Mouse (Mus musculus) cerebellum, postnatal 36 days (tissue): ENCODE measurements around the gene H2-K1.
A peak's percentile ranks its signal among the peaks of the same experiment; 100 is the strongest.

Experiments used
- DNase-seq, 2 experiments: peaks; one replicate each; pipeline ENCODE4 v3.0.0; 2021 to 2022; ENCODE audit warnings: mixed read lengths in 2 of 2

The H2-K1 gene

DNA sequence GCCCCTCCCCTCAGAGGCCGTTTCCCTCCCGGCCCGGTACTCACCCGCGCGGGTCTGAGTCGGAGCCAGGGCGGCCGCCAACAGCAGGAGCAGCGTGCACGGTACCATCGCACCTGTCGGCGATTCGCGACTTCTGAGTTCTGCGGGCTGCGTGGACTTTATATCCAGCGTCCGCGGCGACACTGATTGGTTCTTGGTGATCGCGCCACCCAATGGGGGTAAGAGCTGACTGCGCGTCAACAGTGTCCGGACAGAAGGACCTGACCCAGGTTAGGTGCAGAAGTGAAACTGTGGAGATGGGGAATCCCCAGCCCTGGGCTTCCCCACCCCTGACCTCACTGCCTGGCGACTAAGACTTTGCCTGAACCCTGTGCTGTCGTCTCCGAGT is at the start of gene H2-K1:
Gene H2-K1, minus strand, starts transcription at position 198 of the 388 bp plus-strand sequence.
- DNase-seq, result peak; percentile 50 to 60

DNA sequence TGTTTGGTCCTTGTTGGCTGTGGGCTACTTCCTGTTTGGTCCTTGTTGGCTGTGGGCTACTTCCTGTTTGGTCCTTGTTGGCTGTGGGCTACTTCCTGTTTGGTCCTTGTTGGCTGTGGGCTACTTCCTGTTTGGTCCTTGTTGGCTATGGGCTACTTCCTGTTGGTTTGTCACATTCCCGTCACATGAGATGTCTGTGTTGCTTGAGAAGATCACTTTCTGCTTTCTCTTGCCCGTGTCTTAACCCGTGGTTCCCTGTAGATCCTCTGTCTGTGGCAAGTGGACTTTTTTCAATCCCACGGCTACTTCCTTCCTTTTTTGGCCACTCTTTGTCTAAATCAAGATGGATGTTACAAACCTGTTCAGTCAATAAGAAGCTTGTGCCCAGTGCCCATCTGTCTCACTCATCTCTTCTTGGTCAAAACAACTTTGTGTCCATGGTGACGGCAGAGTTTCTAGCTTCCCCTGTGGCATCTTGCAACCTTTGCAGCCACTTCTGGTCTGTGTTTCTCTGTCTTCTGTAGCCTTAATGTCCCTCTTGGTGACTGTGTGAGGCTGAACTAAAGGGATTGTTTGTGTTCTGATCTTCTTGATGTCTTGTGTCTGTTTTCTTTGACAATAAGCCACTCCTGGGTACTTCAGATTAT is 47.4 kb upstream of the H2-K1 start:
- DNase-seq, result no peak

DNA sequence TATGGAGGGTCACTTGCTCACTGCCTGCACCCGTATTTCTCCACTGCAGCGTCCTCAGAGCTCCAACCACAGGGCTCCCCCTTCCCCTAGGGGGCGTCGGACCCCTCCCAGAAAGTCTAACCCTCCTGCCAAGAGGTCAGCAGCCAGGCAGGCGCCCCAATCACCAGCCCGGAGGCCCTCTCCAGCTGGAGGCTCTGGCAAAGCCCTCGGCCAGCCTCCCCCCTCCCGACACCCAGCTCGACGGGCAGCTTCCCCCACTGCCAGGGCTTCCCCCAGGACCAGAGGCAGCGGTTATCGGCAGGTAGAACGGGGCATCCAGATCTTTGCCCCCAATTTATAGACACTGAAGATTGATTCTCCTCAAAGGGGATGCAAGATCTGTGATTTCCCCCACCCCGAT is 45.8 kb upstream of the H2-K1 start:
- DNase-seq, result no peak

DNA sequence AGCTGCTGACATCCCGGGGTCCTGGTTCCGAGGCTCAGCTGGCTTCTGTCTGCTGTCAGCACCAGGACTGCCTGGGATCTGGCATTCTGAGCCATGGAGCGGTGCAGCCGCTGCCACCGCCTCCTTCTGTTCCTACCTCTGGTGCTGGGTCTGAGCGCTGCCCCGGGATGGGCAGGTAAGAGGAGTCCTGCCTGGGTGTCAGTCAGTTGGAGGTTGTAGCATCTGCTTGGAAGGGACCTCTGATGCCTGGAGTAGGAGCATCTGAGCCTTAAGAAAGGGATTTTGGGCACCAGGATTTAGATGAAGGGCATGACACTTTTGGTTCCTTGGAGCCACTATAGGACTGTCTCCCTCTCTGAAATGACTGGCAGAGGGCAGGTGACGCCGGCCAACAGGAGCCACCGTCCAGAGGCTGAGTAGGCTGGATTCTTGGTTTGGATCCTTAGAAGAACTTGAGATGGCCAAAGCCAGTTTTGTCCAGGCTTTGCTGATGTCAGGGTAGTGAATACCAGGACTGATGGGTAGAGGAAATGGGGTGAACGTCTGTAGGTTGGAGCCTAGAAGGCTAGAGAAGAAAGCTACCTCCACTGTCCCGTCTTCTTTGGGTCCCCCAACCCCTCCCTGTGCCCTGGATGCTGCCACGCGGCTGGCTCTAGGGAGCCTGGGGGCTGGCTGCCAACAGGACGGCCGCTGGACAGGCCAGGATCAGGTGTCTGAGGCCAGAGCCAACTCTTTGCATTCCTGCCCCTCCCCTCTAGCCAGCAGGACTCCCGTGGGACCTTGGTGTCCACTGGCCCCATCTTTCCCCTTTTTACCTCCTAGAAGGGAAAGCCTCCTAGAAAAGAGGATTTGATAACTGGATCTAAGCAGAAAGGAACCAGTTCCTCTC is 39.7 kb upstream of the H2-K1 start:
- DNase-seq, result no peak

DNA sequence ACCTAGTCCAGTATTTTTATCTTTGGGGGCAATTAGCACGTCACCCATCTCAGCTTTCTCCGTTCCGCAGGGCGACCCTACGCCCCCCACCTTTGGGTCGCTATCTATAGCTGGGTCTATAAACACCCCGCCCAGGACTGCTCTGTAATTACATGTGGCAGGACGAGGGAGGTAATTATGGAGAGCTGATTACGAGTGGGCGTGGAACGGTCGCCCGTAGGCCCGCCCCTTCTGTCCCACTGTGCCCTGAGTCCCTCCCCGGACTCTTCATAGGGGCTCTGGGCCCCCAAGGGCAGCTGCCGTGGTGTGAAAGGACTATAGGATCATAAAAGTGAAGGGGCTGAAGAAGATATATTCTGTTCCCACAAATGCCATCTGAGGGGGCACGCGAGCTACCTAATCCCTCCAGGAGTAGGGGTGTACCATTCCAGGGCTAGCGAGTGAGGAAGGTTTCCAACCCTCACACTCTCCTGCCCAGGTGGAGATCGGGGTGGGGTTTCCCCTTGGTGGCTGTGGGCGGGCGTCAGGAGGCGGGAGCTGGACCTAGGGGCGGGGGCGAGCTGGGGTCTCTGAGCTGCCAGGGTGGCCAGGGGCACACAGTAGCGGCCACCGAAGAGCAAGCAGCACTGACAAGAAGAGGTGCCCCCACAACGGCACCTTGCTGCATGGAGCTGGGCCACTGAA is 38.9 kb upstream of the H2-K1 start, which contains the start of gene Col11a2:
Gene Col11a2, plus strand, starts transcription at position 560 of the 684 bp plus-strand sequence.
- DNase-seq, result no peak

DNA sequence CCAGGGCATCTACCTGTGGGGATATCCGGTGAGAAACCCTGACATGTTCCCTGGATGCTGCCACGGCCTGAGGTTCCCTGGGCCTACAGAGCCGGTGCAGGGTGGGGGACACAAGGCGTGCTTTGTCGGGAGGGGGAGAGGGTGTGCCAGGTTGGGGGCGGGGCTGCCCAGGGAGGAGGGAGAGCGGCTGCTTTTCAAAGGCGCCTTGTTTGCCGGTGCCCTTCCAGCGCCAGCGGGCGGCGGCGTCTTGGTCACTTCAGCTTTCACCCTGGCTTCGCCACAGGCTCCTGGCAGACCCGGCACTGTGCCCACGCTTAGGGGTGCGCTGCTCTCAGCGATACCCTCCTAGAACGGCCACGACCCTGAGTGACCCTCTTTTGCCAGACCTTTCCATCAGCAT is 38.3 kb upstream of the H2-K1 start:
- peak in 1 of 2 experiments; percentile 50 for DNase-seq

DNA sequence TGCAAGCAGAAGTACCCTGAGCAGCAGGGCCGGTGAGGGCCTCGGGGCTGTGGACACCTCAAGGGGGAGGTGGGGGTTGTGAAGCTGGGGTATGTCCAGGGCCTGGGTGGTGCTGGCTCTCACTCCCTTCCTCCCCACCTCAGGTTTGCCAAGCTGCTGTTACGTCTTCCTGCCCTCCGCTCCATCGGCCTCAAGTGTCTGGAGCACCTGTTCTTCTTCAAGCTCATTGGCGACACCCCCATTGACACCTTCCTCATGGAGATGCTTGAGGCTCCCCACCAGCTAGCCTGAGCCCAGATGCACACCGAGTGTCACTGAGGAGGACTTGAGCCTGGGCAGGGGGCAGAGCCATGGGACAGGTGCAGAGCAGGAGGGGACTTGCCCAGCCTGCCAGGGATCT is 37.1 kb upstream of the H2-K1 start:
- no peak for DNase-seq

DNA sequence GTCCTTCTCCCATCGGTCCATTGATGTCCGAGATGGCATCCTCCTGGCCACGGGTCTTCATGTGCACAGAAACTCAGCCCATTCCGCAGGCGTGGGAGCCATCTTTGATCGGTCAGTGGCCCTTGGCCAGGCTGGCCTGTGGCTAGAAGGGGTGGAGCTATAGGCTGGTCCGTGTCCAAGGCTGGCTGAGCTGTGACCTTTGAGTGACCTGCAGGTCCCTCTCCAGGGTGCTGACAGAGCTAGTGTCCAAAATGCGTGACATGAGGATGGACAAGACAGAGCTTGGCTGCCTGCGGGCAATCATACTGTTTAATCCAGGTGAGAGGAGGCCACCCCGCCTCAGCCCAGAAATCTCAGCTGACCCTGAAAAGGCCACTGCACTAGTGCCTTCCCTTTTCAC is 36.5 kb upstream of the H2-K1 start:
- no peak for DNase-seq

DNA sequence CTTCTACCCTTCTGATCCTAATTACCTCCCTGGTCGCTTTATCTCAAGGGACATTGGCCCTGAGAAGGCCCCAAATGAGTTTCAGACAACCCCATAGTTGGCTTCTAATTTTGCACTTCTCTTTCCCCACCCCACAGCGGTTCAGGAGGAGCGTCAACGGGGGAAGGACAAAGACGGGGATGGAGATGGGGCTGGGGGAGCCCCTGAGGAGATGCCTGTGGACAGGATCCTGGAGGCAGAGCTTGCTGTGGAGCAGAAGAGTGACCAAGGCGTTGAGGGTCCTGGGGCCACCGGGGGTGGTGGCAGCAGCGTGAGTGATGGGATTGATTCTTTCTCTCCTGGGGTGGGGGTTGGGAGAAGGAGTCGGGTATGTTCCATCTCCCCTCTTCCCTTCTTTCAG is 35.4 kb upstream of the H2-K1 start:
- no peak for DNase-seq

DNA sequence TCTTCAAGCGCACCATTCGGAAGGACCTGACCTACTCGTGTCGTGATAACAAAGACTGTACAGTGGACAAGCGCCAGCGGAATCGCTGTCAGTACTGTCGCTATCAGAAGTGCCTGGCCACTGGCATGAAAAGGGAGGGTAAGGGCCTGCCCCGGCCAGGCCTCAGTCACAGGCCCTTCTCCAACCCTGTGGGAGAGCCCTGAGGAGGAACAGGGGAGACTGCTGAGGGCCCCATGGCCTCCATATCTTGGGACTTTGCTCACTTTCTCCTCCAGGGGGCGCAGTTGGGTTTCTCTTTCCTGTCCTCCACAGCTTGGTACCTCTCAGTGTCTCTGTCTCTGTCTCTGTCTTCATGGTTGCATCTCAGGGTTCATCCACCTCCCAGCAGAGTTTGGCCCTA is 33.9 kb upstream of the H2-K1 start:
- DNase-seq, result peak; percentile 60 to 69

DNA sequence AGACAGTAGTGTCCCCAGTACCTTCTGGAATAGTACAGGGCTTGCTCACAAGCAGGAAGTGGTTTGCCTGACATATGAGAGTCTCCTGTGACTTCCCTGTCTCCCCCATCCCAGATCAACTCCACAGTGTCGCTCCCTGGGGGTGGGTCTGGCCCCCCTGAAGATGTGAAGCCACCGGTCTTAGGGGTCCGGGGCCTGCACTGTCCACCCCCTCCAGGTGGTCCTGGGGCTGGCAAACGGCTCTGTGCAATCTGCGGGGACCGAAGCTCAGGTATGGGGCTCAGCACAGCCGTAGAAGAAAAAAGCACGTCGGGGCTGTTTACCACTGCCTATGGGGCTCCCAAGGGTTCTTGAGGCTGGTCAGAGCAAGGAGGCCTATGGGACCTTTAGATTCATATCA is 33.3 kb upstream of the H2-K1 start:
- no peak for DNase-seq

DNA sequence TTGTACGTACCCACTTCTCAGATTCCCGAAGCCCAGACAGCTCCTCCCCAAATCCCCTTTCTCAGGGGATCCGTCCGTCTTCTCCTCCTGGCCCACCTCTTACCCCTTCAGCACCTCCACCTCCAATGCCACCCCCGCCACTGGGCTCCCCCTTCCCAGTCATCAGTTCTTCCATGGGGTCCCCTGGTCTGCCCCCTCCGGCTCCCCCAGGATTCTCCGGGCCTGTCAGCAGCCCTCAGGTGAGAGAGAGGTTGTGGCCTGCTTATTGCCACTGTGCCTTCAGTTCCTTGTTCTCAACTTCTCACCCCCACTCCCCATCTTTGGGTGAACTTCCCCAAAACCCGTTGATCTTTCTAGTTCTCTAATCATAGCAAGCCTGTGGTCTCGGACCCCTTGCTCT is 32.7 kb upstream of the H2-K1 start:
- no peak for DNase-seq

DNA sequence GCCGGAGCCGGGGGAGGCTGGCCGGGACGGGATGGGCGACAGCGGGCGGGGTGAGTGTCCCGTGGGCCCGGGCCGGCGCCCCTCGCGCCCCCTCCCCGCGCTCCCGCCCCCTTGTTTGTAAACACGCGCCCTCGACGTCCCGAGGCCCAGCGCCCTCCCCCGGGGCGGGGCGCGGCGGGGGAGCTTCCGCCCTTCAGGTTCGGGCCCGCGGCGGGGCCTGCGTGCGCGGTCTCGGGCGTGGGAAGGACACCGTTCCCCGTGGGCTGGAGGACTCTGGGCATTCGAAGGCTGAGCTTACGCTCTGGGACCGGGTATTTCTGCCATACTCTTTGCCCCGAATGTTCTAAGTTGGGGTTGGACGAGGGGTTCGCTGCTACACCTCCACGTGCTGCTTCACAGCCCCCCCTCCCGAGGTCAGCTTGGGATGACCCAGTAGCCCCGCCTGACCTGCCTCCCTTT is 32.1 kb upstream of the H2-K1 start:
- no peak for DNase-seq

DNA sequence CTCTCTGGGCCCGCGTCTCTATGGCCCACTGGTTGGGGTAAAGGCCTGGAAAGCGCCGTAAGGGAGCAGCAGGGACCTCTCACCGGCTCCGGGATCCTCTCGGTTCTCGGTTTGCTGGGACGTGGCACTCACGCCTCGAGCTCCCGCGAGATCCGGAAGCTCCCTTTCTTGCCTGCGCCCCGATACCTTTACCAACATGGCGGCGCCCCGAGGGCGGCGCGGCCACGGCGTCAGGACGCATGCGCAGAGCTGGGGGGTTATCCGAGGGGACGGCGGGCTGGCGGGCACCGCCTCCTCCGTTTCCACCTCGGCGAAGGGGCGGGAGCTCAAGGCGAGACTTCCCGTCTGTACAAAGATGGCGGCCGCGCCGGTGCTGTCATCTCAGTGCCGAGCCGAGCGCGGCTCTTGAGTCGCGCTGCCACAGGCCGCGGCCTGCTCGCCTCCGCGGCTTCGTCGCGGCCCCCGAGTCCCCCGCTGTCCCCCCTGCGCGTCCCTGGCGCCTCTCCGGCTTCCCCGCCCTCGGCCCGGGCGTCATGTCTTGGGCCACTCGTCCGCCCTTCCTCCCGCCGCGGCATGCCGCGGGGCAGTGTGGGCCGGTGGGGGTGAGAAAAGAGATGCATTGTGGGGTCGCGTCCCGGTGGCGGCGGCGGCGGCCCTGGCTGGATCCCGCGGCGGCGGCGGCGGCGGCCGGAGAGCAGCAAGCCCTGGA is 31.5 kb upstream of the H2-K1 start, which contains the start of the genes Slc39a7 and Rxrb:
Gene Slc39a7, minus strand, starts transcription at position 218 of the 709 bp plus-strand sequence.
Gene Rxrb, plus strand, starts transcription at position 348 of the 709 bp plus-strand sequence.
- peak; percentile 97 to 99 for DNase-seq

DNA sequence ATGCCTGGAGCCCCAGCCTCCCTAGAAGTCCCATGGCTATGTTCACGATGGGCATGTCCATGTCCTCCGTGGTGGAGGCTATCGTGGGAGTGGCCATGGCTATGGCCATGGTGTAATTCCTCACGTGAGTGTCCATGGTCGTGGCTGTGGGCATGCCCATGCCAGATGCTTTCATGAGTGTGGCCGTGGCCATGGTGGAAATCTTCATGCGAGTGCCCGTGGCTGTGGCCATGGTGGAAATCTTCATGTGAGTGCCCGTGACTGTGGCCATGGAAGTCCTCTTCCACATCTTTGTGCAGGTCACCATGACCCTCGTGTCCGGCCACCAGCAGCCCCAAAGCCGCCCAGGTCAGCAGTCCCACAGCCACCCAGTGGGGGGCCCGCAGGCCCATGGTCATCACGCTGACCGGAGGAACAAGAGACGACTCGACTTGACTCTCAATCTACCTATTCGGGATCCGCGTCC is 30.7 kb upstream of the H2-K1 start:
- peak in 1 of 2 experiments; percentile 51 for DNase-seq

DNA sequence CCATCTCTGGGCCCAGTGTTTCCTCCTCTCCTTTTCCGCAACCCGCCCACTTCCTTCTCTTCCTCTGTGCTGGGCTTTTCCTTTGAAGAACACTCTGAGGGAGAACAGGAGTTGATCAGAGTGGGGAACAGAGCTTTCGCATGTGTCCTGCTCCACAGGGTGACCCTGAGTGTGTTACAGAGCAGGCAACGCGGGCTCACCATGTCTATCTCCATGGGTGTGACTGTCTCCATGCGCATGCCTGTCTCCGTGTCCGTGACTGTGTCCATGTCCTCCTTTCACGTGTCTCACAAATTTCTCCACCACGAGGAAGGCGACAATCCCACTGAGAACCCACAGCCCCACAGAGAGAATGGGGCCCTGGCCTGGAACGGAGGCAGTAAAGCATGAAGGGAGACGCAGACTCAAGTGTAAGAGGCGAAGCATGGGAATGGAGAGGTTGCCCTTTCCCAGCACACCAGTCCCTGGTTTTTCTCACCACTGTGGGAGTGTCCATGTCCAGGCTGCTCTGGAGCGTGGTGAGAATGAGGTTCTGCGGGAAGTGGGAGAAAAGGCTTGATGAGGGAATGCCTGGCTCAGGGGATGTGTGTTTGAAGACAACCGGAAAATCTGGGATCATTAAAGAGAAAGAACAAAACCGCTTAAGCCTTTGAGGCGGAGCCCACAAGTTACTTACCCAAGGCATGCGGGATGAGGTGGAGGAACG is 29.9 kb upstream of the H2-K1 start:
- DNase-seq, result no peak

DNA sequence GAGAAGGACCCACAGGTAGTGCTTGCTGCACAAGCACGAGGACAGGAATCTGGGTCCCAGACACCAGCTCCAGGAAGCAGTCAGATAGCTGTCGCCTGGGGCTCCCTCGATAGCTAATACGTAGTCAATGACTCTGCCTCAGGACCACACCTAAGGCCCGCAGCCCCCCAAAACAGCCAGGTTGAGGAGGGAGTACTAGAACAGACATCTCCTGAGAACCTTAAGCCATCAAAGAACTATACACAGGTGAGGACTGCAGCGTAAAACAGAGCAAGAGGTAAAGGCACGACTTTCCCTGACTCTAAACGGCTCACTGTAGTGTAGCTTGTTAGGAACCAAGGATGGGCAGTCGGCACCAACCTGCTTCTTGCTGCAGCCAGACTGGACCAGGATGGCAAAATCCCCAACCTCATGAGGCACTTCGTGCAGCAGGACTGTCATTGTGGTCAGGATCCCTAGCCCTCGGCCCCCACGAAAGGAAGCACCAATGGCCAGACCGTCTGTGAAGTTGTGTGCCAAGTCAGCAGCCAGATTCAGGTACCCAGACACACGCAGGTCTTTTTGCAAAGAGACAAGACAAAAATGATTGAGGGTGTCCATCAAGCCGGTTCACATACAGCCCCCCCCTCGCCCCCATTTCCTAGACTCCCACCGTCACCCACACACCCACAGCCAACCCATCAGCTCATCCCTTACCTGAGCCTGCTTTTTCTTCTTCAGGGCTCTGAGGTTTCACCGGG is 29.2 kb upstream of the H2-K1 start:
- DNase-seq, result no peak

DNA sequence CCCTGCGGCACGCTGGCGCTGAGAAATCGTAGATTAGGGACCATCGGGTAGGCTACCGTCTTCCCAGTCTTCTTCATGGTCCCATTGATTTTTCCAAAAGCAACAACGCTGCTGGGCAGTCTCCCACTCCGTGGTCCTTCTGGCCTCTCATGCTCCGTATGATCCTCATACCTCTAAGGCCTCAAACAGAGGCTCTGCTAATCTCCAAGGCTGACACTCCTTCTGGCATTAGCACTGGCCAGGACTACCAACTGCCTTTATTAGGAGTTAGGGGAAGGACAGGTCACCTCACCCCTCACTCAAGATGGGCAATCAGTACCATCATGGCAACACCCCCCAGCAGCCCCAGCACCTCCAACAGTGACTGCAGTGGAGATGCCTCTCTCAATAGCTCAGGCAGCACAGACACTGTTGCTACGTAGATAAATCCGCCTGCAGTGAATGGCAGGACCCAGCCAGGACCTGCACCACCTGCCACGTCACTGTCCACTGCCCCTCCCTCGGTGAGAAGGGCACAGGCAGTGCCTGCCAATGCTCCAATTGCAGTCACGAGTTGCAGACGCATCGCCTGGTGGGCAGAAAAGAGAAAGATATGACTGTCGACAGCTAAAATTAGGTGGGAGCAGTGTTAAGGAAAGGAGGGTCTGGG is 28.5 kb upstream of the H2-K1 start:
- no peak for DNase-seq

DNA sequence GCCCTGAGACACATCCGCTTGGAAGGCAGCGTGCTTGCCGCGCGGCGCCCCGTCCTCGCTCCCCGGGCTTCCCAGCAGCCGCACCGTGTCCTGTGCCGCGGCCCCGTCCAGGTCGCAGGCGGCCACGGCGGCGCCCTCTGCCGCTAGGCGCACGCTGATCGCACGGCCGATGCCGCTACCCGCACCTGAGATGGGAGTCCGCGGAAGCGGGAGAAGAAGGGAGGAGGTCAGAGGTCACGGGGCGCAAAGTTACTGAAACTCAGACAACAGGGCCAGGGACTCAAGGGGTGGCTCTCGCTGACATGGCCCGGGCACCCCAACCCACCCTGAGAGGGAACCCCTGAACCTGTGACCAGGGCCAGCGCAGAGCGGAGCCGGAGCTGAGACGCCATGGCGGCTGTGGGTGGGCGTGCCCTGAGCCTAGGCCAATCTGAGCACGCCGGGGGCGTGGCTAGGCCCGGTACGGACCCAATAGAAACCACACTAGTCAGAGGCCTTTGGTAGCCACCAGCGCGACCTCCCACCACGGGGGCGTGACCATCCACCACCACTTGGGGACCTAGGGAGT is 27.6 kb upstream of the H2-K1 start, which contains the start of gene H2-Ke6:
Gene H2-Ke6, minus strand, starts transcription at position 405 of the 568 bp plus-strand sequence.
- DNase-seq, result peak; percentile 85 to 89
